Mouse (Mus musculus): Measurements from ENCODE around the gene Tmem214.

Tmem214 gene

GRCm38 (mm10) chr5:30867712-30868111 is at the start of gene Tmem214:
TSS of gene Tmem214 (plus strand) at chr5:30868012.
- no peak for DNase-seq (ENCODE audit: low spot score)

- no peak for DNase-seq (ENCODE audit: low spot score)
These were observed 49.0 kb upstream of the Tmem214 start for GRCm38 (mm10) chr5:30818758-30819309.

GRCm38 (mm10) chr5:30822689-30823088 is 45.1 kb upstream of the Tmem214 start:
- no peak for DNase-seq (ENCODE audit: low spot score)

DNA sequence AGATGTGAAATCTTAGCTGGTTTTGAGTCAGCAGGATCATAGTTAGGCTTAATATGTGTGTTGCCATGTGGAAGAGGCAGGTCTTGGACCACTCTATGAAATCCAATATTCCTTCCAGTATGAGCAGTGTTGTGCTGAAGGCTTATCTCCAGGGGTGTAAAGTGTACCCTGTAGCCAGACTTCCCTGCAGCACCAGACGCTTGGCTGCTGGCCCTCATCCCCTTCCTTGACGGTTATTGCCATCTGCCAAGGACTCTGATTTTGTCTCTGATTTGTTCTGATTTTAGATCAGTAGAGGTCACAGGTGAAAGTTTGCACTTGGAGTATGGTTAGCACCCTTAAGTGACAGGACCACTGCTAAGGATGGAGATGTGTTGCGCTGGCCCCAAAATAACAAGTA is 44.7 kb upstream of the Tmem214 start:
- DNase-seq (ENCODE audit: low spot score): no peak

DNA sequence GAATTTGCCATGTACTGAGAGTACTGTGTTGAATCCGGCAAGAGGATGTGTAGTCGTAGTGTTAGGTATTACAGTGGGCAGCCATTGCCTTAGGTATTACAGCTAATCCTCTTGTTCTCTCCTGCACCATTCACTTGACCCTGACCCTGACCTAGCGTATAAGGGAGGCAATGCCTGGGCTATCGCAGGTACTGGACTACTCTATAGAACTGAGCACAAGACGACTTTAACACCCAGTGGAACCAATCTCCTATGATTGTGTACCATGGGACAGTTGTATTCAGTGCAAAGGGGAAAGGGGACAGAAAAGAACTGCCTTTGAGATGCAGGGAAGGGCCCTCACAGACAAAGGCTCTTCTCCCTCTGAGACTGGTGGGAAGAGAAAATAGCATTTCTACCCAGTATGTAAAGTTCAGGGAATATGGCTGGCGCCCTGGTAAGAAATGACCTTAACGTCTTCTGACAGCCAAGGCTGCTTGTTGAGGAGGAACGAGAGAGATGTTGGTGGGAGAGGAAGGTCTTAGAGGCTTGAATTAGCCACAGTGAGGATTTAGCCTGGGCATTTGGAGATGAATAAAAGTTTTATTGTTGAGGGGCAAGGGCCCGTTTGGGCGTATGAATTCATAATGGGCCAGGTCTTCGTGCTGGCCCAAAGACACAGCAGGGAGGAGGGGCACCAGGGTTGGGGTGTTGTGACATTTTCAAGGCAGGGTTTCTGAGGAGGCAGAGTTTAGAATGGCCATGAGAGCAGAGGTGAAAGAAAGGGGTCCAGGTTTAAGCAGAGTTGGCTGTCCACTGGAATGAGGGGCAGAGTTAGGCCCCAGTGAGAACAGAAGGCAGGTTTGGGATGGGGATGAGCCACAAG is 43.5 kb upstream of the Tmem214 start:
- no peak for DNase-seq (ENCODE audit: low spot score)

GRCm38 (mm10) chr5:30825166-30825565 is 42.6 kb upstream of the Tmem214 start:
- no peak for DNase-seq (ENCODE audit: low spot score)

GRCm38 (mm10) chr5:30825821-30826220 is 42.0 kb upstream of the Tmem214 start:
- no peak for DNase-seq (ENCODE audit: low spot score)

GRCm38 (mm10) chr5:30833416-30833815 is 34.4 kb upstream of the Tmem214 start:
- no peak for DNase-seq (ENCODE audit: low spot score)

DNA sequence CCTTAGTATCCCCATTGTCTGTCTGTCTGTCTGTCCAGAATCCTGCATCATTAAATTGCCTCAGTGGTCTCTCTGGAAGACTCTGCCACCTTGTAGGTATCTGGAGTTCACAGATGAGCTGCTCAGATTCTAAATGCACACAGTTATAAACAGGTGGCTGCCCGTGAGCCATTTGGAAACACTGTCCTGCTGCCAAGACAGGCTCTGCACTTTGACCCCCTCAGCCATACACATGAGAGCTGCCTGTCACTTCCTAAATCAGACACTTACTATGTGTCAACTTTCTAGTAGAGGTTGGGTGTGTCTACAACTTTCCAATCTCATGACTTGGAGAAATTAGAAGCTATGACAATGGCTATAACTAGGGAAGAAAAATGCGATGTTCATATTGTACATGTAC is 28.1 kb upstream of the Tmem214 start:
- DNase-seq (ENCODE audit: low spot score): no peak

GRCm38 (mm10) chr5:30841896-30842295 is 25.9 kb upstream of the Tmem214 start:
- DNase-seq (ENCODE audit: low spot score): no peak

DNA sequence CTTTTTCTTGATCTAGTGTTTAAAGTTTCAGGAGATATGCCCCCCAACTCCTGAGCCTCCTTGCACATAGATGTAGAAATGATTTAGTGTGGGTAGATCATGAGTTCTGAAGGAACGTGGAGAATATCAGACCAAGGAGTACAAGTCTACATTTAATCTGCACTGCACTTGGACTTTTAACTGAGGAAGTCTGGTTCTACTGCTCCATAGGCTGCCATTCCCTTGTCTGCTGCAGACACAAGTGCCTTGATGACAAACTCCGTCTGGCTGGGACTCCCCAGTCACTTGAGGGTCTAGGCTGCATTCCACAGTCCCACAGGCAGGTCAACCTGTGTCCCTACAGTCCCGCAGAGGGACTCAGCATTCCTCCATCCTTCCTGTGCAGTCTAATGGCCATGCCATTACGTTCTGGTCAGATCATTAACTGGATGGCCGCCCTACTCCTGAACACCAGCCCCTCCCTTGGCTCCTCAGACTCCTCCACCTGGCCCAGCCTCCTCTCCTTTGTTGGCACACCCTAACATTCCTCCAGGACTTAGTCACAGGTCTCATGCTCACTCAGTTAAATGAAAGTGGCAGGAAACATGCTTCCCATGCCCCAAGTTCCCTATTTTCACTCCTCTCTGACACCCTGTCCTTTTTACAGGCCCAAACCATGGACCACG is 17.8 kb upstream of the Tmem214 start:
- no peak for DNase-seq (ENCODE audit: low spot score)

DNA sequence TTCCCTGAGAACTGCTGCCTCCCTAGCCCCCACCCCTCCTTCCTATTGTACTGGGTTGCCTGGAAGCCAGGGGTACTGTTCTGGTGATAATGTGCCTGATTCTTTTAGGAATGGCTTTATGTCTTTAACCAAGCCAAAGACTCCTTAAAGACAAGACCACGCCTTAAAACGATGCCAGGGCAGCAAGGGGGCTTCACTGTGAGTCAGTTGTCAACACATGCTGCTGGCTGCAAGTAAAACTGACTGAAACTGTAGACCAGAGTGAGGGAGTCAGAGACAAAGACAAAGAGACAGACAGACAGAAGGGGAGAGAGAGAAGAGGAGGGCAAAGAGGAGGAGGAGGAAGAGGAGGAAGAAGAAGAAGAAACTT is 17.3 kb upstream of the Tmem214 start:
- DNase-seq (ENCODE audit: low spot score): no peak

DNA sequence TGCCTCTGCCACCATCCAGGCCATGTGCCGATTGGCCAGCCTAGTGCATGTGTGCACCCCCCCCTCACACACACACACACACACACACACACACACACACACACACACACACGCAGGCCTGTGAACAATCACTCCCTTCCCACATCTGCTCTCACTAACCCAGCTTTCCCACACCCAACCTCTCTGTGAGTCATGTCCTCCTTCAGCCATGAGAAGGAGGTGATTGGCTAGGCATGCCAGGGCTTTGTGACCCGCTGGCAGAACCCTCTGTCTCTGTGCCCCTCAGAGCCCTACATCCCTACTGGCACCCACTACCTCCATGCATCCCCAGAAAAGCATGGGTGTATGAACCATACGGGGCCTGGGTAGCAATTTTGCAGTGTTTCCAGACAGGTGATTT is 14.3 kb upstream of the Tmem214 start:
- DNase-seq (ENCODE audit: low spot score): no peak

- no peak for DNase-seq (ENCODE audit: low spot score)
These were observed 12.1 kb upstream of the Tmem214 start for GRCm38 (mm10) chr5:30855674-30856073.

DNA sequence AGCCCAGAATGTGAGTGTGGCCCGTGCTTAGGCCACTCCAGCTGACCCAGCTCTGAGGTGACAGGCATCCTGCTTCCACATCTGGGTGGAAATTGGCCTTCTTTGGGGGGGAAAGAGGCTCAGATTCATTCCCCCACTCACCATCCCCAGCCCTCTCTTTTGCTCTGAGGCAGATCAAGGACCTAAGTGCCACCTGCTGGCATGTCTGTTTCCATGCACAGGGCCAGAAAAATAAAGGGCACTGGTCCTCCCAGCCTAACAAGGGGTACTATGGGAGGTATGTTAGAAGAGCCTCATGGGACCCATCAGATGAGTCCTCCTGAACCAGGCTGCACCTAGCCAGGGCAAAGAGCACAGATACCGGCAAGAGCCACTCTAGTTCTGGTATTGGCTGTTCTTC is 11.7 kb upstream of the Tmem214 start:
- DNase-seq (ENCODE audit: low spot score): no peak

DNA sequence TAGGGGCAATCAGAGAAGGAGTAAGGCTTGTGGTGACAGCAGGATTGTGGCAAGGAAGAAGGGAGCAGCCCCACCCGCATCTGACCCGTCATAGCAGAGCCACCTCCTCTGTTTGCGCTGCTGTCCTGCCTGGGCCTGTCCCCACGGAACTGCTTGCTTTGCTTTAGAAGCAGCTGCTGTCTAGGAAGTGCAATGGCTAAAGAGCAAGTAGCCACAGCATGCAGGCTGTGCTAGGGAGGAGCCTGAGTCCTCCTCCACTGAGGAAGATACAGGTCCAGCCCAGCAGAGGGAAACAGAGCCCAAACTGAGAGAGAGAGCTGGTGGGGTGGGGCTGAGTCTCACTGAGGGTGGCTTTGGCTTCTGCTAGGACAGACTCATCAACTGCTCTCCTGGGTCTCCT is 4.0 kb upstream of the Tmem214 start:
- no peak for DNase-seq (ENCODE audit: low spot score)

DNA sequence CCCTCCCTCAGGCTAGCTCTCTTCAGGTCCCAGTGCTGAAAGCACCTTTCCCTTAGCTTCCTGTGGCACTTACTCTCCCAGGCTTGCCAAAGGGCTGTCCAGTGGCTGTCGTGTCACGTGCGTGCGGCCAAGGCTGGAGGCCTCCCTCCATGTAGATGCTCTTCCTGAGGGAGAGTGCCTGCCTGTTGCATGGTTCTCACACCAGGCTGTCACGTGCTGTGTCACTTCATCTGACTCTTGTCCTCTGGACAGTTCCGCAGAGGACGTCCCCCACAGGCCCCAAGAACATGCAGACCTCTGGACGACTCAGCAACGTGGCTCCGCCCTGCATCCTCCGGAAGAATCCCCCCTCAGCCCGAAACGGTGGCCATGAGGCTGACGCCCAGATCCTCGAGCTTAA is 3.5 kb upstream of the Tmem214 start:
- DNase-seq (ENCODE audit: low spot score): no peak

GRCm38 (mm10) chr5:30866871-30867270 is 941 bp upstream of the Tmem214 start:
- DNase-seq (ENCODE audit: low spot score): no peak

DNA sequence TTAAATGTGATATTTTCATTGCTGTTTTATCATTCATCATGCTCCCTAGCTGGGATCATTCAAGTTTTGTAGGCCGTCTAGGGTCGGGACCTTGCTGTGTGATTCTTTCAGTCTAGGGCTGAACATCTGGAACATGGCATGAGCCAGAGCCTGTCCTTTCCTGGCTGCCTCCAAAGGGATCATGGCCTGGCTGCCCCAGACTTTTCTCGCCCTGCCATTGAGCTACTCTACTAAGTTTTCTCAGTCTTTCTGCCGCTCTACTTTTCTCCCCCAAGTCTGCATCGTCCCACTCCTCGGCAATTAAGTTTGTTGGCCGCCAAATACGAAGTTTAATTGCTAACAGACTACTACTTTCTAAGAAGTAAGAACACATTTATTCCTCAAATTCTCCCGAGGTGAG is 1.2 kb downstream of the Tmem214 start:
- no peak for DNase-seq (ENCODE audit: low spot score)

DNA sequence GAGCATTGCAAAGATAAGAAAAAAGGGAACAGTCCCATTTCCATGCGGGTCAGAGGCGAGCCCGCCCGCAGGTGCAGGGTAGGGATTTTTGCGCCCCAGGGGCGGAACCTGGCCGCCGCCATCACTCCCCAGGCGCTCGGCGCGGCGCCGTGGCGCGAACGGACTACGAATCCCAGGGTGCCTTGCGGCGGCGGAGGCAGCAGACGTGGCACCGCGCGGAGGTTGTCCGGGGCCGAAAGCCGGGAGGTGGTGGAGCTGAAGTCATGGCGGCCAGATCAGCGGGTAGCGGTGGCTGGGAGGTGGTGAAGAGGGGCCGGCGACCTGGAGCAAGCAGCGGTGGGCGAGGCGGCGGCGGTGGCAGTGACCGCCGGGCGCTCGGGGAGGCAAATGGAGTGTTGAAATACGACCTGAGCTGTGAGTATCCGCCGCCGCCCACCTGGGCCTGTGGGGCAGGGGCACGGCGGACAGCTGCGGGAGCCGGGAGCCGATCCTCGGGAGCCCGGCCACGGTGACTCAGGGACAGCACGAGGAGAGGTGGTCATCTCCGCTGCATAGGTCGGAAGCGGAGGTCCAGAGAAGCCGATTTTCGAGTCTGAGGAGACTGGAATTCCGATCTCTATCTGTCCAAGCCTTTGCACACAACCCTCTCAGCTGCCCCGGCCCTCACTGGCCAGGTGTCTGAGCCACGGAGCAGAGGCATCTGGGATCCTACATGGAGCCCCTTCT is 1.8 kb downstream of the Tmem214 start:
- DNase-seq (ENCODE audit: low spot score): peak; percentile 90

GRCm38 (mm10) chr5:30870131-30870406 is 2.3 kb downstream of the Tmem214 start:
- DNase-seq (ENCODE audit: low spot score): no peak

- no peak for DNase-seq (ENCODE audit: low spot score)
These were observed 4.8 kb downstream of the Tmem214 start for GRCm38 (mm10) chr5:30872574-30872973.

- no peak for DNase-seq (ENCODE audit: low spot score)
These were observed 6.6 kb downstream of the Tmem214 start for GRCm38 (mm10) chr5:30874365-30874764.

All from testis, postnatal 14 days (tissue).